ENCODE assay signal across 18 mouse cellular contexts in the genomic region with DNA sequence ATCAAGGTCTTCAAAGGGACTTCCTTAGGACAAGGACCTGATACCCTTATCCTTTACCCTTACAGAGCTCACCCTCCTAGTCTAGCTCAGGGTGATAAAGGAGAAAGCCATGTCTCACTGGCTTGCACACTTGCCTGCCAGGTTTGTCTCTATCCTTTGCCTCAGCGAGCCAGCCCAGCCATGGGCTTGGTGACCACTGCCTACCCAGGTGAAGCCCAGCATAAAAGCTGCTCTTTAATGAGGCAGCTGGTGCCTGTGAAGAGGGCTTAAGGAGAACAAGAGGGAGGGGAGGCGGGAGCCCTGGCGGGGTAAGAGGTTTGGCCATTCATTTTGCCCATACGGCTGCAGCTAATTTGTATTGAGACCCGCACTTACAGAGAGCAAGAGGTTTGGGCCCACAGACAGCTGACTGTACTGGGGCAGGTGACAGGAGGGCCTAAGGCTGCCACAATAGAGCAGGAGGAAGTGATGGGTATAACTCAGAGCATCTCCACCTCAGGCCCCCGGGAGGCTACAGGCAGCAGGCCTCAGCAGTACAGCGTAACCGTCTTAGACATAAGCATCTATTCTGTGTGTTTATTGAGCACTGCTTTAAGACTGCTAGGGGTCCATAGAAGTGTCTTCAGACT.
DNase-seq lines count a peak whose midpoint lies in the region; ATAC-seq lines count a peak whose summit lies in the region.
"Had no signal": no experiment of that assay in that cellular context is flagged by ENCODE, and none has a peak within 500 bp of the region (broad histone marks: within the 10 kb centered on the region; RNA-seq: fewer than 3 reads in every experiment).

No protein-coding gene starts in this region.

- no peaks in the 10 kb centered on the region for H3K36me3 ChIP-seq in forebrain, embryonic 11.5 days (ENCODE audit: control insufficient read depth, insufficient read depth, low read length)
- H3K36me3 ChIP-seq in forebrain, embryonic 15.5 days: no peaks in the 10 kb centered on the region
- peaks cover 3% of the 10 kb centered on the region for H3K36me3 ChIP-seq in lung, embryonic 16.5 days (ENCODE audit: control insufficient read depth, insufficient read depth, low read length)
- H3K36me3 ChIP-seq: hindbrain, embryonic 15.5 days had no signal

- no peak overlapping the region for H3K4me3 ChIP-seq in forebrain, embryonic 11.5 days (ENCODE audit: low read depth, low read length)
- no peak overlapping the region for H3K4me3 ChIP-seq in forebrain, embryonic 15.5 days
- H3K4me3 ChIP-seq in lung, embryonic 16.5 days (ENCODE audit: low read length): no peak overlapping the region
- H3K4me3 ChIP-seq: embryonic facial prominence, embryonic 12.5 days; heart, embryonic 13.5 days; hindbrain, embryonic 15.5 days had no signal

- H3K27me3 ChIP-seq in forebrain, embryonic 11.5 days (ENCODE audit: control insufficient read depth, insufficient read depth, low read length): no peaks in the 10 kb centered on the region
- H3K27me3 ChIP-seq in forebrain, embryonic 15.5 days: no peaks in the 10 kb centered on the region
- no peaks in the 10 kb centered on the region for H3K27me3 ChIP-seq in lung, embryonic 16.5 days (ENCODE audit: control insufficient read depth, insufficient read depth, low read depth, low read length)
- H3K27me3 ChIP-seq: CH12.LX; embryonic facial prominence, embryonic 12.5 days; heart, embryonic 13.5 days; hindbrain, embryonic 15.5 days; Patski had no signal

- no peaks in the 10 kb centered on the region for H3K9me3 ChIP-seq in forebrain, embryonic 11.5 days (ENCODE audit: control insufficient read depth, low read length)
- H3K9me3 ChIP-seq in forebrain, embryonic 15.5 days: no peaks in the 10 kb centered on the region
- H3K9me3 ChIP-seq in lung, embryonic 16.5 days (ENCODE audit: control insufficient read depth, low read length): no peaks in the 10 kb centered on the region
- H3K9me3 ChIP-seq: embryonic facial prominence, embryonic 12.5 days; heart, embryonic 13.5 days; hindbrain, embryonic 15.5 days had no signal

- H3K4me2 ChIP-seq in forebrain, embryonic 11.5 days (ENCODE audit: low read depth, low read length, severe bottlenecking): no peak overlapping the region
- H3K4me2 ChIP-seq in forebrain, embryonic 15.5 days (replicated peaks): no peak overlapping the region
- H3K4me2 ChIP-seq in lung, embryonic 16.5 days (ENCODE audit: low read depth, low read length): no peak overlapping the region
- H3K4me2 ChIP-seq: embryonic facial prominence, embryonic 12.5 days; heart, embryonic 13.5 days; hindbrain, embryonic 15.5 days had no signal

- H3K4me1 ChIP-seq in forebrain, embryonic 11.5 days (replicated peaks; ENCODE audit: control insufficient read depth, insufficient read depth, low read length): peaks cover 6% of the 10 kb centered on the region; the same call in 1 of the 2 replicates
- peaks cover 8% of the 10 kb centered on the region; the same call in 1 of the 2 replicates for H3K4me1 ChIP-seq in forebrain, embryonic 15.5 days
- peaks cover 17% of the 10 kb centered on the region for H3K4me1 ChIP-seq in lung, embryonic 16.5 days (replicated peaks; ENCODE audit: control insufficient read depth, insufficient read depth, low read length)

- WGBS in forebrain, embryonic 11.5 days: 29% methylated on average over 8 of the region's 8 CpGs
- WGBS in forebrain, embryonic 15.5 days: 22% methylated on average over 8 of the region's 8 CpGs
- 68% methylated on average over 8 of the region's 8 CpGs for WGBS in lung, embryonic 16.5 days

- peak; percentile 59 for DNase-seq in forebrain, embryonic 11.5 days (ENCODE audit: low spot score)
- no peak for DNase-seq in lung, adult 18-20 months
- DNase-seq in retina, postnatal 1 day: peak; percentile 19
- DNase-seq in retina, embryonic 14.5 days (ENCODE audit: low spot score): no peak
- DNase-seq in adrenal gland, postnatal 25 days: no peak
- DNase-seq: adrenal gland, postnatal 14 days; cerebellum, adult 2 months; gastrocnemius, postnatal 36 days; heart, postnatal 36 days had no signal

- H3K9ac ChIP-seq in forebrain, embryonic 11.5 days (ENCODE audit: low read length): no peak overlapping the region
- H3K9ac ChIP-seq in forebrain, embryonic 15.5 days (replicated peaks): no peak overlapping the region
- H3K9ac ChIP-seq in lung, embryonic 16.5 days (ENCODE audit: low read length): no peak overlapping the region
- H3K9ac ChIP-seq: embryonic facial prominence, embryonic 12.5 days; heart, embryonic 13.5 days; hindbrain, embryonic 15.5 days had no signal

- peak; percentile 71 for ATAC-seq in forebrain, embryonic 11.5 days (replicated peaks; ENCODE audit: low FRiP score)
- no peak; the same call in 1 of the 2 replicates for ATAC-seq in forebrain, embryonic 15.5 days (replicated peaks)
- 0 out of 2 replicates have a peak, but pooled peaks have one; percentile 26 for ATAC-seq in lung, embryonic 16.5 days (ENCODE audit: low read depth)
- ATAC-seq: activated CD4-positive, CD25-positive, alpha-beta regulatory T cell, adult 4 months; intestine, embryonic 16.5 days had no signal

- no peak overlapping the region for H3K27ac ChIP-seq in forebrain, embryonic 11.5 days (ENCODE audit: low read depth, low read length)
- no peak overlapping the region for H3K27ac ChIP-seq in forebrain, embryonic 15.5 days (replicated peaks)
- H3K27ac ChIP-seq in lung, embryonic 16.5 days (ENCODE audit: low read length): no peak overlapping the region
- H3K27ac ChIP-seq: embryonic facial prominence, embryonic 12.5 days; heart, embryonic 13.5 days; hindbrain, embryonic 15.5 days had no signal

Comparison
In these comparisons a context has a peak if more than half of its experiments do, and no peak if none do; other contexts are left out.
1. DNase-seq: peak in forebrain, embryonic 11.5 days (single experiment) and retina, postnatal 1 day (single experiment); none in lung, adult 18-20 months (0 of 2), retina, embryonic 14.5 days (single experiment) and adrenal gland, postnatal 25 days (single experiment).